Mouse (Mus musculus) heart, embryonic 10.5 days (tissue): ENCODE data around the gene Cars2. TPM values are rescaled to one million over a fixed set of nuclear protein-coding genes. Genes with fewer than 3 reads are reported as not detected.
A peak's percentile ranks its signal among the peaks of the same experiment; 100 is the strongest.
"Not testable (repeated sequence)": the region's sequence is repeated elsewhere in the genome, so short reads cannot be mapped to it uniquely, and the experiment has no call there.

Experiments used
- DNase-seq: peaks from one replicate; pipeline ENCODE4 v3.0.0-alpha.2; 2017; ENCODE audit warnings: low spot score
- H3K27ac ChIP-seq: fragments of 300-500 bp; sonication (generic); 2 replicates; pipeline ENCODE4 v1.5.1; 2016; ENCODE audit warnings: mild to moderate bottlenecking
- H3K27me3 ChIP-seq: fragments of 300-500 bp; sonication (generic); 2 replicates; pipeline ENCODE4 v1.6.1; 2016; ENCODE audit warnings: mild to moderate bottlenecking; ENCODE audit not compliant: poor library complexity, insufficient read depth, severe bottlenecking
- H3K36me3 ChIP-seq: fragments of 300-500 bp; sonication (generic); 2 replicates; pipeline ENCODE4 v1.6.1; 2016; ENCODE audit warnings: mild to moderate bottlenecking, moderate library complexity
- H3K4me1 ChIP-seq: fragments of 300-500 bp; sonication (generic); 2 replicates; pipeline ENCODE4 v1.6.1; 2016; ENCODE audit warnings: mild to moderate bottlenecking
- H3K4me3 ChIP-seq: fragments of 300-500 bp; sonication (generic); 2 replicates; pipeline ENCODE4 v1.5.1; 2016; ENCODE audit warnings: mild to moderate bottlenecking, moderate library complexity
- H3K9me3 ChIP-seq: fragments of 300-500 bp; sonication (generic); 2 replicates; pipeline ENCODE4 v1.6.1; 2016; ENCODE audit warnings: mild to moderate bottlenecking, moderate library complexity
- WGBS: fragments of 180-500 bp; shearing (Covaris S2); methylation state at CpG from one replicate; pipeline ENCODE4 v1.1.7; 2016; 5-methylcytosine and 5-hydroxymethylcytosine counted together
- polyA plus RNA-seq: library from polyadenylated mRNA; unstranded; fragments of >200 nt; fragmentation: Nextera tagmentation; extraction: Ambion mirVana; gene quantifications from 2 replicates; pipeline ENCODE4 v1.2.1, GENCODE M21; 2016

Cars2 gene
- polyA plus RNA-seq, 1 experiment from 2014 or later = 24.5 TPM

- no peak for DNase-seq
- peaks cover 32% of the 10 kb centered on the region for H3K36me3 ChIP-seq
Measured at GRCm38 (mm10) chr8:11569260-11570097, 18.9 kb upstream of the Cars2 start.

GRCm38 (mm10) chr8:11568193-11568592 lies 17.6 kb upstream of the Cars2 start:
- H3K9me3 ChIP-seq, H3K27me3 ChIP-seq, DNase-seq, H3K4me1 ChIP-seq, H3K27ac ChIP-seq, H3K4me3 ChIP-seq: not testable (repeated sequence)
- WGBS = 90% methylated on average over 2 of the region's 2 CpGs
- H3K36me3 ChIP-seq = peaks cover 45% of the 10 kb centered on the region

More at GRCm38 (mm10) chr8:11569260-11570097, 18.9 kb upstream of the Cars2 start:
- Histone ChIP-seq H3K9me3 (no peaks in the 10 kb centered on the region), H3K4me3 (no peak overlapping the region), H3K27me3 (no peaks in the 10 kb centered on the region), H3K27ac (no peak overlapping the region), H3K4me1 (peaks cover 12% of the 10 kb centered on the region)
- 82% methylated on average over 22 of the region's 22 CpGs for WGBS

- 88% methylated on average over 7 of the region's 7 CpGs for WGBS
- no peaks in the 10 kb centered on the region for H3K9me3 ChIP-seq
- no peak overlapping the region for H3K27ac ChIP-seq
- no peak for DNase-seq
- H3K4me3 ChIP-seq = no peak overlapping the region
- H3K27me3 ChIP-seq = no peaks in the 10 kb centered on the region
- H3K36me3 ChIP-seq = peaks cover 66% of the 10 kb centered on the region
- peaks cover 5% of the 10 kb centered on the region for H3K4me1 ChIP-seq
Measured at GRCm38 (mm10) chr8:11564721-11565120, 14.1 kb upstream of the Cars2 start.

GRCm38 (mm10) chr8:11564236-11564635 lies 13.7 kb upstream of the Cars2 start:
- no peaks in the 10 kb centered on the region for H3K27me3 ChIP-seq
- H3K36me3 ChIP-seq = peaks cover 66% of the 10 kb centered on the region
- H3K27ac ChIP-seq = no peak overlapping the region
- 95% methylated on average over 5 of the region's 5 CpGs for WGBS
- no peak for DNase-seq
- H3K4me3 ChIP-seq = no peak overlapping the region
- no peaks in the 10 kb centered on the region for H3K9me3 ChIP-seq
- H3K4me1 ChIP-seq = peaks cover 10% of the 10 kb centered on the region

GRCm38 (mm10) chr8:11560220-11560619 lies 9.6 kb upstream of the Cars2 start:
- Histone ChIP-seq H3K4me3 (no peak overlapping the region), H3K9me3 (no peaks in the 10 kb centered on the region), H3K36me3 (peaks cover 41% of the 10 kb centered on the region), H3K27ac (no peak overlapping the region), H3K27me3 (no peaks in the 10 kb centered on the region), H3K4me1 (peaks cover 15% of the 10 kb centered on the region)
- WGBS = 86% methylated on average over 9 of the region's 9 CpGs
- no peak for DNase-seq

- DNase-seq = no peak
- H3K4me1 ChIP-seq = peaks cover 20% of the 10 kb centered on the region
- peaks cover 34% of the 10 kb centered on the region for H3K36me3 ChIP-seq
- peak overlapping the region; percentile 94; the same call in 1 of the 2 replicates for H3K4me3 ChIP-seq
- H3K27me3 ChIP-seq = no peaks in the 10 kb centered on the region
- H3K9me3 ChIP-seq = no peaks in the 10 kb centered on the region
- H3K27ac ChIP-seq = no peak overlapping the region
- 56% methylated on average over 3 of the region's 3 CpGs for WGBS
Measured at GRCm38 (mm10) chr8:11559511-11559910, 8.9 kb upstream of the Cars2 start.

GRCm38 (mm10) chr8:11557768-11558629 lies 7.4 kb upstream of the Cars2 start:
- Histone ChIP-seq H3K36me3 (peaks cover 19% of the 10 kb centered on the region), H3K27me3 (no peaks in the 10 kb centered on the region), H3K27ac (peak overlapping the region; percentile 98), H3K4me3 (peak overlapping the region; percentile 94), H3K9me3 (no peaks in the 10 kb centered on the region), H3K4me1 (peaks cover 29% of the 10 kb centered on the region)
- DNase-seq = peak; percentile 100
- under 1% methylated on average over 67 of the region's 67 CpGs for WGBS

- DNase-seq = no peak
- under 1% methylated on average over 32 of the region's 32 CpGs for WGBS
- Histone ChIP-seq H3K4me3 (peak overlapping the region; percentile 94), H3K36me3 (peaks cover 17% of the 10 kb centered on the region), H3K9me3 (no peaks in the 10 kb centered on the region), H3K4me1 (peaks cover 29% of the 10 kb centered on the region), H3K27ac (peak overlapping the region; percentile 98), H3K27me3 (no peaks in the 10 kb centered on the region)
Measured at GRCm38 (mm10) chr8:11557424-11557767, 6.8 kb upstream of the Cars2 start.

GRCm38 (mm10) chr8:11556691-11557423 lies 6.3 kb upstream of the Cars2 start:
- Histone ChIP-seq H3K4me1 (peaks cover 29% of the 10 kb centered on the region), H3K27me3 (no peaks in the 10 kb centered on the region), H3K4me3 (peak overlapping the region; percentile 94), H3K9me3 (no peaks in the 10 kb centered on the region), H3K27ac (peak overlapping the region; percentile 98), H3K36me3 (peaks cover 11% of the 10 kb centered on the region)
- DNase-seq = peak; percentile 83
- under 1% methylated on average over 83 of the region's 85 CpGs for WGBS

GRCm38 (mm10) chr8:11555720-11556591 lies 5.4 kb upstream of the Cars2 start:
- Histone ChIP-seq H3K27me3 (no peaks in the 10 kb centered on the region), H3K9me3 (no peaks in the 10 kb centered on the region), H3K4me3 (peak overlapping the region; percentile 94), H3K4me1 (peaks cover 31% of the 10 kb centered on the region), H3K27ac (peak overlapping the region; percentile 98), H3K36me3 (0 out of 2 replicates have a peak, but pooled peaks cover 3% of the 10 kb centered on the region)
- DNase-seq = peak; percentile 100
- WGBS = under 1% methylated on average over 89 of the region's 103 CpGs

- Histone ChIP-seq H3K27ac (peak within 1 kb of the TSS; percentile 98), H3K36me3 (0 out of 2 replicates have a peak, but pooled peaks cover under 1% of the 10 kb centered on the region), H3K9me3 (no peaks in the 10 kb centered on the region), H3K27me3 (no peaks in the 10 kb centered on the region), H3K4me3 (peak within 1 kb of the TSS; percentile 94), H3K4me1 (peaks cover 29% of the 10 kb centered on the region)
- WGBS = 1% methylated on average over 52 of the region's 52 CpGs
- peak; percentile 98 for DNase-seq
Measured at GRCm38 (mm10) chr8:11554799-11555719, 4.5 kb upstream of the Cars2 start, which contains the start of gene Ing1. Gene Ing1, plus strand, starts transcription at chr8:11555571.
